Mouse (Mus musculus) ES-Bruce4 (cell line): Measurements from ENCODE around the gene Kcnd1. TPM values are rescaled to one million over a fixed set of nuclear protein-coding genes. Genes with fewer than 3 reads are reported as not detected.
A peak's percentile ranks its signal among the peaks of the same experiment; 100 is the strongest.

Experiments
- H3K27ac ChIP-seq: 2 replicates; pipeline ENCODE4 v1.5.1; 2012; ENCODE audit warnings: low read length, inconsistent platforms; ENCODE audit not compliant: insufficient read depth
- H3K27me3 ChIP-seq: 2 replicates; pipeline ENCODE4 v1.6.1; 2012; ENCODE audit warnings: mild to moderate bottlenecking, low read length, inconsistent platforms; ENCODE audit not compliant: control insufficient read depth, poor library complexity, insufficient read depth, severe bottlenecking
- H3K36me3 ChIP-seq: 2 replicates; pipeline ENCODE4 v1.6.1; 2012; ENCODE audit warnings: inconsistent platforms, mild to moderate bottlenecking, low read length, moderate library complexity; ENCODE audit not compliant: control insufficient read depth, poor library complexity, insufficient read depth, severe bottlenecking
- H3K4me1 ChIP-seq: one replicate; pipeline ENCODE4 v1.8.1; 2011; ENCODE audit warnings: low read length; ENCODE audit not compliant: control insufficient read depth, insufficient read depth
- H3K4me3 ChIP-seq: 2 replicates; pipeline ENCODE4 v1.5.1; 2011; ENCODE audit warnings: low read depth, mild to moderate bottlenecking, low read length
- H3K9ac ChIP-seq: 2 replicates; pipeline ENCODE4 v1.6.1; 2012; ENCODE audit warnings: low read depth, mild to moderate bottlenecking, inconsistent platforms; ENCODE audit not compliant: poor library complexity, severe bottlenecking
- H3K9me3 ChIP-seq: replicated peaks from 2 replicates; pipeline ENCODE4 v1.6.1; 2012; ENCODE audit warnings: mild to moderate bottlenecking, low read length, inconsistent platforms; ENCODE audit not compliant: control insufficient read depth, poor library complexity, insufficient read depth, severe bottlenecking
- CTCF ChIP-seq: IDR thresholded peaks from one replicate; pipeline ENCODE4 v1.8.1; 2011; ENCODE audit warnings: low read depth, low read length
- EP300 ChIP-seq: IDR thresholded peaks from 2 replicates; pipeline ENCODE4 v1.6.1; 2011; ENCODE audit warnings: low read depth, low read length; ENCODE audit not compliant: insufficient read depth
- POLR2A ChIP-seq: IDR thresholded peaks from one replicate; pipeline ENCODE4 v1.8.1; 2011; ENCODE audit warnings: low read length; ENCODE audit not compliant: insufficient read depth
- polyA plus RNA-seq: library from polyadenylated mRNA; stranded (reverse); fragments of >200 nt; gene quantifications from 2 replicates; pipeline ENCODE4 v1.2.4, GENCODE M21; 2011; ENCODE audit warnings: low read depth; ENCODE audit not compliant: missing spikeins, insufficient read depth, insufficient read length

The Kcnd1 gene
- polyA plus RNA-seq, 1 experiment: 8.3 TPM

GRCm38 (mm10) chrX:7865343-7865742 lies 43.3 kb downstream of the Kcnd1 start:
- no peak overlapping the region for H3K9ac ChIP-seq
- TF ChIP-seq CTCF: no peak
- TF ChIP-seq EP300: no peak
- TF ChIP-seq POLR2A: no peak
- peaks cover 10% of the 10 kb centered on the region for H3K36me3 ChIP-seq
- no peaks in the 10 kb centered on the region for H3K27me3 ChIP-seq
- H3K4me3 ChIP-seq: no peak overlapping the region
- H3K27ac ChIP-seq: no peak overlapping the region
- no peaks in the 10 kb centered on the region for H3K4me1 ChIP-seq
- no peaks in the 10 kb centered on the region for H3K9me3 ChIP-seq

- no peak for TF ChIP-seq CTCF
- TF ChIP-seq POLR2A: no peak
- no peak for TF ChIP-seq EP300
- Histone ChIP-seq H3K27me3 (no peaks in the 10 kb centered on the region), H3K9me3 (no peaks in the 10 kb centered on the region)
These were observed 43.7 kb downstream of the Kcnd1 start for GRCm38 (mm10) chrX:7865786-7866185.

GRCm38 (mm10) chrX:7867141-7867540 lies 45.1 kb downstream of the Kcnd1 start:
- Histone ChIP-seq H3K36me3 (peaks cover 17% of the 10 kb centered on the region), H3K4me3 (no peak overlapping the region), H3K27me3 (no peaks in the 10 kb centered on the region), H3K4me1 (no peaks in the 10 kb centered on the region), H3K27ac (no peak overlapping the region), H3K9ac (no peak overlapping the region), H3K9me3 (no peaks in the 10 kb centered on the region)
- no peak for TF ChIP-seq EP300
- no peak for TF ChIP-seq POLR2A
- TF ChIP-seq CTCF: no peak

More at GRCm38 (mm10) chrX:7865786-7866185, 43.7 kb downstream of the Kcnd1 start:
- Histone ChIP-seq H3K36me3 (peaks cover 10% of the 10 kb centered on the region), H3K4me3 (no peak overlapping the region), H3K4me1 (no peaks in the 10 kb centered on the region), H3K9ac (no peak overlapping the region), H3K27ac (no peak overlapping the region)

- TF ChIP-seq CTCF: no peak
- TF ChIP-seq EP300: no peak
- no peak for TF ChIP-seq POLR2A
- Histone ChIP-seq H3K4me3 (no peak overlapping the region), H3K9me3 (no peaks in the 10 kb centered on the region), H3K27me3 (no peaks in the 10 kb centered on the region), H3K9ac (no peak overlapping the region), H3K4me1 (no peaks in the 10 kb centered on the region), H3K27ac (no peak overlapping the region), H3K36me3 (peaks cover 17% of the 10 kb centered on the region)
These were observed 46.4 kb downstream of the Kcnd1 start for GRCm38 (mm10) chrX:7868506-7868905.

GRCm38 (mm10) chrX:7869826-7870225 lies 47.7 kb downstream of the Kcnd1 start:
- H3K36me3 ChIP-seq: peaks cover 19% of the 10 kb centered on the region
- H3K4me1 ChIP-seq: no peaks in the 10 kb centered on the region
- H3K27ac ChIP-seq: no peak overlapping the region
- no peak overlapping the region for H3K9ac ChIP-seq
- no peaks in the 10 kb centered on the region for H3K9me3 ChIP-seq
- H3K27me3 ChIP-seq: no peaks in the 10 kb centered on the region
- TF ChIP-seq POLR2A: no peak
- no peak for TF ChIP-seq CTCF
- TF ChIP-seq EP300: no peak
- H3K4me3 ChIP-seq: no peak overlapping the region

GRCm38 (mm10) chrX:7878007-7878419 lies 55.9 kb downstream of the Kcnd1 start, which contains the start of gene Pim2:
TSS of gene Pim2 (plus strand) at chrX:7878262.
- H3K27ac ChIP-seq: no peak within 1 kb of the TSS; the same call in 1 of the 2 replicates
- no peaks in the 10 kb centered on the region for H3K27me3 ChIP-seq
- H3K4me3 ChIP-seq: peak within 1 kb of the TSS; percentile 78
- no peaks in the 10 kb centered on the region for H3K4me1 ChIP-seq
- H3K9me3 ChIP-seq: no peaks in the 10 kb centered on the region
- no peak for TF ChIP-seq CTCF
- TF ChIP-seq EP300: no peak
- TF ChIP-seq POLR2A: no peak
- peaks cover 2% of the 10 kb centered on the region; the same call in 1 of the 2 replicates for H3K36me3 ChIP-seq
- peak within 1 kb of the TSS; percentile 55 for H3K9ac ChIP-seq
